Mouse (Mus musculus) skeletal muscle tissue, adult 2 months (tissue): ENCODE data around the gene Fyco1.

Experiments
- DNase-seq: peaks from one replicate; pipeline ENCODE4 v3.0.0-alpha.2; 2012; ENCODE audit warnings: low read depth, low spot score

Gene Fyco1

GRCm38 (mm10) chr9:123740799-123741198, 110.9 kb downstream of the Fyco1 start:
- DNase-seq, result no peak
